Mouse (Mus musculus) midbrain, embryonic 13.5 days (tissue): ENCODE results near the gene Auts2. TPM values are rescaled to one million over a fixed set of nuclear protein-coding genes. Genes with fewer than 3 reads are reported as not detected.

ENCODE experiments used
- ATAC-seq: fragments of 200-750 bp; cut with Nextera tagmentation; 2 replicates; pipeline ENCODE4 v1.8.0; 2017; ENCODE audit warnings: mild to moderate bottlenecking, moderate TSS enrichment, moderate library complexity
- H3K27ac ChIP-seq: fragments of 300-500 bp; sonication (generic); 2 replicates; pipeline ENCODE4 v1.5.1; 2015; ENCODE audit warnings: inconsistent platforms, mild to moderate bottlenecking, moderate library complexity
- H3K27me3 ChIP-seq: fragments of 300-500 bp; sonication (generic); 2 replicates; pipeline ENCODE4 v1.6.1; 2015; ENCODE audit warnings: mild to moderate bottlenecking, inconsistent platforms
- H3K36me3 ChIP-seq: fragments of 300-500 bp; sonication (generic); 2 replicates; pipeline ENCODE4 v1.6.1; 2015; ENCODE audit warnings: mild to moderate bottlenecking, inconsistent platforms
- H3K4me1 ChIP-seq: fragments of 300-500 bp; sonication (generic); replicated peaks from 2 replicates; pipeline ENCODE4 v1.6.1; 2015; ENCODE audit warnings: inconsistent platforms
- H3K4me2 ChIP-seq: fragments of 300-500 bp; sonication (generic); replicated peaks from 2 replicates; pipeline ENCODE4 v1.6.1; 2015; ENCODE audit warnings: moderate library complexity, mild to moderate bottlenecking, inconsistent platforms
- H3K4me3 ChIP-seq: fragments of 300-500 bp; sonication (generic); replicated peaks from 2 replicates; pipeline ENCODE4 v1.5.1; 2015; ENCODE audit warnings: mild to moderate bottlenecking, inconsistent platforms
- H3K9ac ChIP-seq: fragments of 300-500 bp; sonication (generic); replicated peaks from 2 replicates; pipeline ENCODE4 v1.6.1; 2015; ENCODE audit warnings: mild to moderate bottlenecking, inconsistent platforms
- H3K9me3 ChIP-seq: fragments of 300-500 bp; sonication (generic); 2 replicates; pipeline ENCODE4 v1.6.1; 2016; ENCODE audit warnings: mild to moderate bottlenecking, inconsistent platforms
- WGBS: fragments of 180-500 bp; shearing (Covaris S2); methylation state at CpG from one replicate; pipeline ENCODE4 v1.1.7; 2015; 5-methylcytosine and 5-hydroxymethylcytosine counted together
- polyA plus RNA-seq: library from polyadenylated mRNA; unstranded; fragments of >200 nt; fragmentation: Nextera tagmentation; extraction: Ambion mirVana; gene quantifications from 2 replicates; pipeline ENCODE4 v1.2.1, GENCODE M21; 2015

The Auts2 gene
- polyA plus RNA-seq, 1 experiment from 2014 or later: 76.2 TPM

GRCm38 (mm10) chr5:132537475-132537874 lies 5.7 kb downstream of the Auts2 start:
- 89% methylated on average over 4 of the region's 4 CpGs for WGBS
- Histone ChIP-seq H3K36me3 (no peaks in the 10 kb centered on the region), H3K27ac (no peak overlapping the region), H3K4me3 (no peak overlapping the region), H3K9me3 (no peaks in the 10 kb centered on the region), H3K4me2 (no peak overlapping the region), H3K9ac (no peak overlapping the region), H3K4me1 (peaks cover 57% of the 10 kb centered on the region), H3K27me3 (no peaks in the 10 kb centered on the region)
- no peak for ATAC-seq

DNA sequence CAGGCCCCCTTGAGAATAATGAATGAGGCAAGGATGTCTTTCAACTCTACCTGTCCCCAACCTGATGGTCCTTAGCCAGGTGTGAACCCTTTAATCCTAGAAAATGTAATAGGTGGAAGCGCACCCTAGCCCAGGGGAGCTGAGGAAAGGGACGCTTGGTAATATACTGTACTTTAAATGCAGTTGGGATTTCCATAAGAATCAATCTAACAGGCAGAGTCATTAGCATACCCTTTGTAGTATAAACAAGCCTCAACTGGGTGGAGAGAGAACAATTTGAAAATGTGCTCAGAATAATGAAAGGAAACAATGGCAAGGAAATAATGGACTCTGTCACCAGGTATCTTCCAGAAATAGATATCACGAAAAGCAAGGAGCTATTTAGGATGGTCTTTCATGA lies 16.7 kb downstream of the Auts2 start:
- Histone ChIP-seq H3K27ac (no peak overlapping the region), H3K27me3 (no peaks in the 10 kb centered on the region), H3K9me3 (no peaks in the 10 kb centered on the region), H3K4me1 (peaks cover 89% of the 10 kb centered on the region), H3K4me2 (no peak overlapping the region), H3K9ac (no peak overlapping the region), H3K4me3 (no peak overlapping the region), H3K36me3 (no peaks in the 10 kb centered on the region)
- 19% methylated on average over 3 of the region's 3 CpGs for WGBS
- no peak for ATAC-seq

GRCm38 (mm10) chr5:132521358-132521873 lies 21.7 kb downstream of the Auts2 start:
- Histone ChIP-seq H3K4me3 (no peak overlapping the region), H3K9me3 (no peaks in the 10 kb centered on the region), H3K36me3 (no peaks in the 10 kb centered on the region), H3K4me1 (peaks cover 89% of the 10 kb centered on the region), H3K27me3 (no peaks in the 10 kb centered on the region), H3K9ac (0 out of 2 replicates have a peak overlapping the region, but pooled peaks have one; percentile 34), H3K27ac (peak overlapping the region; percentile 68; the same call in 1 of the 2 replicates), H3K4me2 (peak overlapping the region; percentile 18)
- WGBS: 18% methylated on average over 12 of the region's 12 CpGs
- ATAC-seq: peak; percentile 61

- no peak for ATAC-seq
- Histone ChIP-seq H3K9ac (0 out of 2 replicates have a peak overlapping the region, but pooled peaks have one; percentile 12), H3K4me1 (peaks cover 78% of the 10 kb centered on the region), H3K27ac (no peak overlapping the region), H3K27me3 (no peaks in the 10 kb centered on the region), H3K4me3 (no peak overlapping the region), H3K4me2 (no peak overlapping the region), H3K9me3 (no peaks in the 10 kb centered on the region), H3K36me3 (no peaks in the 10 kb centered on the region)
- 29% methylated on average over 6 of the region's 6 CpGs for WGBS
Measured at GRCm38 (mm10) chr5:132517879-132518278, 25.3 kb downstream of the Auts2 start.

GRCm38 (mm10) chr5:132514521-132514920 lies 28.6 kb downstream of the Auts2 start:
- H3K4me2 ChIP-seq: no peak overlapping the region
- H3K36me3 ChIP-seq: no peaks in the 10 kb centered on the region
- peaks cover 61% of the 10 kb centered on the region for H3K4me1 ChIP-seq
- no peak for ATAC-seq
- H3K27me3 ChIP-seq: 0 out of 2 replicates have a peak, but pooled peaks cover 5% of the 10 kb centered on the region
- no peak overlapping the region for H3K4me3 ChIP-seq
- H3K9ac ChIP-seq: no peak overlapping the region
- 84% methylated on average over 6 of the region's 6 CpGs for WGBS
- H3K27ac ChIP-seq: no peak overlapping the region
- H3K9me3 ChIP-seq: no peaks in the 10 kb centered on the region

DNA sequence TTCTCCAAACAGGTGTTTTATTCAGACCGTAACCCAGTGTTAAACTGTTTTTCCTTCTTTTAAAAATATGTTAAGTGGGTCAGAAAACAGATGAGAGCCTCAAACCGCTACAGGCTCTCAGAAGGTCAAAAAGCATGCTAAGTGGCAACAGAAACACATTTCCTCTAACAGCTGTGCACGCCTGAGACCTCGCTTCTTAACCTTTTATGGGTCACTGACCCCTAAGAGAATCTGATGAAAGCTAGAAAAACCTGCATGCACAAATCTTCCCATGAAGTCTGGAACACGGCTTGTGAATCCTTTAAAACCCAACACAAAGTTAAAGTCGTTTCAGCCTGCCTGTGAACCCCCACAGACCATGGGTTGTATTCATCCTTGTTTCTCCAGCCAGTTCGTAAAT lies 29.9 kb downstream of the Auts2 start:
- no peak overlapping the region for H3K27ac ChIP-seq
- WGBS: 29% methylated on average over 7 of the region's 7 CpGs
- no peak for ATAC-seq
- H3K9me3 ChIP-seq: no peaks in the 10 kb centered on the region
- no peaks in the 10 kb centered on the region for H3K36me3 ChIP-seq
- no peak overlapping the region for H3K9ac ChIP-seq
- H3K4me1 ChIP-seq: peaks cover 61% of the 10 kb centered on the region
- no peak overlapping the region for H3K4me3 ChIP-seq
- 0 out of 2 replicates have a peak, but pooled peaks cover 5% of the 10 kb centered on the region for H3K27me3 ChIP-seq
- H3K4me2 ChIP-seq: no peak overlapping the region

- Histone ChIP-seq H3K4me2 (peak overlapping the region; percentile 33), H3K4me1 (peaks cover 38% of the 10 kb centered on the region), H3K36me3 (no peaks in the 10 kb centered on the region), H3K9me3 (no peaks in the 10 kb centered on the region), H3K27ac (no peak overlapping the region), H3K4me3 (no peak overlapping the region), H3K9ac (no peak overlapping the region), H3K27me3 (0 out of 2 replicates have a peak, but pooled peaks cover 5% of the 10 kb centered on the region)
- 9% methylated on average over 9 of the region's 9 CpGs for WGBS
- peak; percentile 53; the same call in 1 of the 2 replicates for ATAC-seq
Measured at GRCm38 (mm10) chr5:132509464-132509885, 33.7 kb downstream of the Auts2 start.

- Histone ChIP-seq H3K9me3 (no peaks in the 10 kb centered on the region), H3K4me2 (no peak overlapping the region), H3K9ac (no peak overlapping the region), H3K4me1 (peaks cover 43% of the 10 kb centered on the region), H3K27ac (no peak overlapping the region), H3K4me3 (no peak overlapping the region), H3K36me3 (no peaks in the 10 kb centered on the region), H3K27me3 (no peaks in the 10 kb centered on the region)
- no peak for ATAC-seq
- 97% methylated on average over 1 of the region's 1 CpGs for WGBS
Measured at GRCm38 (mm10) chr5:132504893-132505292, 38.3 kb downstream of the Auts2 start.

DNA sequence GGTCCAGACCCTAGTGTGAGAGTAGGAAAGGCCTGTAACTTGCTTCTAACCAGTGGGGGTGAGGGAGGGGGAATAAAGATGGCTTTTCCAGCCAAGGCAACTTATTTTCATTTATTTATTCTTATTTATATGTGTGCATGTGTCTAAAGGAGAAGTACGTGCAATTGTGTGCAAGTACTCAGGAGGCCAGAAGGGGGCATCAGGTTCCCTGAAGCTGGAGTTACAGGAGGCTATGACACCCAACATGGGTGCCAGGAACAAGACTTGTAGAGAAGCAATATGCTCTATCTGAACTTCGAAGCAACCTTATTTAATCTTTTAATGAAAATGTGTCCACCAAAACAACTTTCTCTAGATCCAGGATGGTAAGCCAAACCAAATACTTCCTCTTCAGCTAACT lies 39.7 kb downstream of the Auts2 start:
- Histone ChIP-seq H3K27ac (no peak overlapping the region), H3K36me3 (no peaks in the 10 kb centered on the region), H3K27me3 (no peaks in the 10 kb centered on the region; the same call in 1 of the 2 replicates), H3K4me3 (no peak overlapping the region), H3K4me1 (peaks cover 31% of the 10 kb centered on the region), H3K9me3 (no peaks in the 10 kb centered on the region), H3K9ac (no peak overlapping the region), H3K4me2 (no peak overlapping the region)
- WGBS: 93% methylated on average over 2 of the region's 2 CpGs
- no peak for ATAC-seq

DNA sequence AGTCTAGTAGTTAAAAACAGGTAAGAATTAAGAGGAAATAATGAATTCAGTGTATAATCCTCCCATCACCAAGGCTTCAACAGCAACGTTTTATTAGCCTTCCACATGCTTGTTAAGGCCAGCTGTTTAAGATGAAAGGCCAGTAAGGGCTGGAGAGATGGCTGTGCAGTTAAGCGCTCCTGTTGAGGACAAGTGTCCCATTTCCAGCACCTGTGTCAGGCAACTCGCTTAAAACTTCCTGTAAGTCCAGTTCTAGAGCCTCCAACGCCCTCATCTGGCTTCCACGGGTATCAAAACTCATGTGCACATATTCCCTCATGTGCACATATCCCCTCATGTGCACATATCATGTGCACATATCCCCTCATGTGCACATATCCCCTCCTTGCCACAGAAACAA lies 41.1 kb downstream of the Auts2 start:
- 19% methylated on average over 5 of the region's 5 CpGs for WGBS
- ATAC-seq: no peak

DNA sequence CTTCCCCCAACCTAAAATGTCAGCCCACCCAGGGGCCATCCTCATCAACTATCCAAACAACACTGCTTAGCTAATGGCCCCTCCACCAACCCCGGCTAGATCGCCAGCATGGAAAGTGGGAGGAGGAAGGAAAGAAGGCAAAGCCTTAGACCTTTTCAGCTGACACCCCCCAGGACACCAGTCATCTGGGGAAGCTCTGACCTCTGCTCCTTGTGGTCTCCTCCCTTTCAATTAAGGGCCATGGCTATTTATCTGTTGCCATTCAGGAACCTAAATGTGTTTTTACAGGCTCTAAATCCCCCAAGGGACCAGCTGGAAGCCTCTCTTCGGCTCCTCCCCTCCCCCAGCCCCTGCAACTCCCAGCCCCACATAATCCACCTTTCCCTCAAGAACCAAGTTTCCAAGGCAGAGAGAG lies 42.3 kb downstream of the Auts2 start:
- 0 out of 2 replicates have a peak overlapping the region, but pooled peaks have one; percentile 1 for H3K4me2 ChIP-seq
- WGBS: 7% methylated on average over 3 of the region's 3 CpGs

More for the DNA sequence above, 41.1 kb downstream of the Auts2 start:
- no peak overlapping the region for H3K4me3 ChIP-seq
- no peak overlapping the region for H3K9ac ChIP-seq
- peaks cover 26% of the 10 kb centered on the region for H3K4me1 ChIP-seq
- no peaks in the 10 kb centered on the region for H3K9me3 ChIP-seq
- H3K27me3 ChIP-seq: no peaks in the 10 kb centered on the region; the same call in 1 of the 2 replicates
- no peak overlapping the region for H3K27ac ChIP-seq
- no peaks in the 10 kb centered on the region for H3K36me3 ChIP-seq
- H3K4me2 ChIP-seq: no peak overlapping the region

GRCm38 (mm10) chr5:132498896-132499295 lies 44.2 kb downstream of the Auts2 start:
- H3K36me3 ChIP-seq: no peaks in the 10 kb centered on the region
- no peak overlapping the region for H3K4me3 ChIP-seq
- H3K9ac ChIP-seq: no peak overlapping the region
- no peak overlapping the region for H3K27ac ChIP-seq
- no peak overlapping the region for H3K4me2 ChIP-seq
- no peak for ATAC-seq
- 83% methylated on average over 2 of the region's 2 CpGs for WGBS
- H3K27me3 ChIP-seq: no peaks in the 10 kb centered on the region; the same call in 1 of the 2 replicates
- H3K4me1 ChIP-seq: peaks cover 26% of the 10 kb centered on the region
- H3K9me3 ChIP-seq: no peaks in the 10 kb centered on the region

More for the DNA sequence above, 42.3 kb downstream of the Auts2 start:
- Histone ChIP-seq H3K4me3 (no peak overlapping the region), H3K27ac (no peak overlapping the region), H3K27me3 (no peaks in the 10 kb centered on the region; the same call in 1 of the 2 replicates), H3K9me3 (no peaks in the 10 kb centered on the region), H3K9ac (no peak overlapping the region), H3K36me3 (no peaks in the 10 kb centered on the region), H3K4me1 (peaks cover 26% of the 10 kb centered on the region)
- ATAC-seq: no peak

- Histone ChIP-seq H3K4me2 (no peak overlapping the region), H3K27me3 (no peaks in the 10 kb centered on the region; the same call in 1 of the 2 replicates), H3K4me3 (no peak overlapping the region), H3K9me3 (no peaks in the 10 kb centered on the region), H3K36me3 (no peaks in the 10 kb centered on the region), H3K4me1 (peaks cover 26% of the 10 kb centered on the region), H3K9ac (no peak overlapping the region), H3K27ac (no peak overlapping the region)
- ATAC-seq: no peak
- 81% methylated on average over 5 of the region's 5 CpGs for WGBS
Measured at GRCm38 (mm10) chr5:132498045-132498444, 45.1 kb downstream of the Auts2 start.
